Mouse (Mus musculus) testis, postnatal 14 days (tissue): ENCODE results near the gene Dgkb.

Source experiments
- DNase-seq: peaks from one replicate; pipeline ENCODE4 v3.0.0; 2021; ENCODE audit warnings: low spot score

Dgkb gene

DNA sequence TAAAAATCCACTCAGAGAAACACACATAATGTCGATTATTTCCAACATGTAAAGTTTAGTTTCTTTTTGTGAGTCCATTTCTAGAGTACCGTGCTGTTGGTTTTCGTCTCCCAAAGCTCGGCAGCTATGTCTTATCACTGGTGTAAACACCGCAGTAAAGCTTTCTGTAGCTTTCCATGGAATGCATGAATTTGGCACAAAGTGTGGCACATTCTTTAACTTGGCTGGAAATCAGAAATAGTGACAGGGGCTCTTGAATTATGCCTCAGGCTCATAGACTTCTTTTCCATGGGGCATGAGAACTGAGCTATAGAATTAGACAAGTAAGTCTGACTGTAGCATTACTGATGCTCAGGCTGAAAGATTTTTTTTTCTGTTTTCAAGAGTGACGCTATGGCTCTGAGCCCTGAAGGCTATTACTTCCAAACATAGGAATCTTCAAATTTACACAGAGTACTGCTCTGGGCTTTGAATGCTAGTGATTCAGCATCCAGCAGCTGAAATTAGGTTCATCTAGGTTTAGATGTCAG is 179.0 kb downstream of the Dgkb start:
- DNase-seq = no peak

- DNase-seq = no peak
Observed at GRCm38 (mm10) chr12:38017674-38018073, 200.1 kb downstream of the Dgkb start.

DNA sequence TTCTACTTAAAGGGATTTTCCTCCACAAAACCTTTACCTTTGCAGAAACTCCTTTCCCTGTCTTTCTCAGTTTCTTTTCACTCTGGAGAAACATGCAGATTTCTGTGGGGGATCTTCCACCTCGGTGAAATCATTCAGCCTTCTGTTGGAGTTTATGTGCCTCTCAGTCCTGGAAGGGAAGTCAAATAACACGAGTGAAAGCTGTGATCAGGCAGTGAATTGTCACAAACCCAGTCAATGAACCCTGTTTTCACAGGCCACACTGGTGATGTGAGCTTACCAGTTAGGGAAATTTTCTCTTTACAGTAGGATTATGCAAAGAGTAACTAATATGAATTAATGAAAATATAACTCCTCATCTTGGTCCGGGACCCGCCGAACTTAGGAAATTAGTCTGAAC is 229.7 kb downstream of the Dgkb start:
- no peak for DNase-seq

DNA sequence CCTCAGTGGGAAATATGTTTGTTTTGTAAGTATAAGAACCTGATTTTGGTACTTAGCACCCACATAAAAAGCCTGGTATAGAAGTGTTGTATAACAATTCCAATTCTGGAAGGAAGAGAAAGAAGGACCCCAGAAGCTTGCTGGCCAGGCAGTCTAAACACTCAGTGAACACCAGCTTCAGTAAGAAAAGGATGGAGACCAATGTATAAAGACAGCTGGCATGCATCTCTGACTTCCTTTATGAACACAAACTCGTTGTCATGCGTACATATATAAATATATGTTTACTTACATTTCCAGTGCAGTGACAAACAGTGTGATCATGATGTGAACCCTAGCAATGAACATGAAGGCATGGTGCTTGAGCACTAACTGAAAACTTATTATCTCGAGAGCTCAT is 270.7 kb downstream of the Dgkb start:
- no peak for DNase-seq

DNA sequence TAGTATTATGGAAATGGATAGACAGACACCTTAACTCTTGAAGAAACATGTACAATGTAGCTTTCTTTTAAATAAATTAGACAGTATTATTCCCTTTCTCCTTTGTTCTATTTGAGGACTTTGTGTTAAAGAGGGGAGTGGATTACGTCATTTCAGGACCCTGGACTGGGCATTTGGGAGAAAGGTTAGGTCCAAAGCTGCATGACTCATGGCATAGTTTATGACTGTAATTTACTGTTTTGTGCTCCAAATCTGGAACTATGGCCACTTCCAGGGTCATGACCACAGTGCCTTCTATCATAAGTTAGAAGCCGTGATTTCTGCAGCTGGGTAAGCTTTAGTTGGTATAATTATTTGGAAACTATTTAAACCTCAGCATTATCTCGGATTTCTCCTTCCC is 294.4 kb downstream of the Dgkb start:
- DNase-seq = no peak

DNA sequence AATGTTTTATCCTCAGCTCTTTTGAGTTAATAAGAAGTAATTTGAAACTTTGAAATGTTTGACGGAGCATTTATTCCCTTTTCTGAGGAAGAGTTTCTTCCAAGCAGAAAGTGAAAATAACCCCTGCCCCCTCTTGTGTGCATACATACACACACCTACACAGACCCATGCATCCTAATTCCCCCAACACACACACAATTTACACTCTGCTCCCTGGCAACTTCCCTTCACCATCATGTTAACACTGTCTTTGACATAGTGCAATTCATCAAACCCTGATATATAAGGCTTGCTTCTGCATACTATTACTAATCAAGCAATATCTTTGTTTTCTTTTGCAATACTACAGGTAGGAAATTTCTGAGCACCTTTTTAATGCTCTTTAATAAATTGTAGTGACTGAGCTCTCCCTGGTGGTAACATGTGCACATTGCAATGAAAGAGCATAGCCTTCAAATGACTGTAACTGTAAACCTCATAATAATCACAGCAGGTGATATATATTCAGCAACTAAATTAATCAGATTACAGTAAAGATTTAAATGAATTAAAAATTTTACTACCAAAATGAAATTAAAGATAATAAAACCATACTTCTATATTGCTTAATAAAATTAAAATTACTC is 297.6 kb downstream of the Dgkb start:
- DNase-seq = no peak

DNA sequence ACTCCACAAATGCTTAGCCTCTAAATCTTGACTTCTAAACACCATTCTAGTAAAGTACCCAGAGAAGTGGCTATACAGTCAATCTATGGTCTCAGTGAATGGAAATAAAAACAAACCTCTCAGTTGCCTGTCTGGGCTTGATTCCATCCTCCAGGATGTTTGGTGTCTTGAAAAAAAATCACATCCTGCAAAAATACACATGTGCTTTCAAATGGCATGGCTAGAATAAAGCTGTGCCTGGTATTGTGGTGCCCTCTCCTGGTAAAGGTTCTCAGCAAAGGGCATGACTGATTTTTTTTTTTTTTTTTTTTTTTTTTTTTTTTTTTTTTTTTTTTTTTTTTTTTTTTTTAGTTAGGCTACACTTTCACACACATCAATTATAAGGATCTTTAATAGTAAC is 306.0 kb downstream of the Dgkb start:
- DNase-seq = no peak

GRCm38 (mm10) chr12:38125297-38125696 is 307.8 kb downstream of the Dgkb start:
- DNase-seq = no peak

- no peak for DNase-seq
Observed at GRCm38 (mm10) chr12:38130209-38130915, 312.8 kb downstream of the Dgkb start.

DNA sequence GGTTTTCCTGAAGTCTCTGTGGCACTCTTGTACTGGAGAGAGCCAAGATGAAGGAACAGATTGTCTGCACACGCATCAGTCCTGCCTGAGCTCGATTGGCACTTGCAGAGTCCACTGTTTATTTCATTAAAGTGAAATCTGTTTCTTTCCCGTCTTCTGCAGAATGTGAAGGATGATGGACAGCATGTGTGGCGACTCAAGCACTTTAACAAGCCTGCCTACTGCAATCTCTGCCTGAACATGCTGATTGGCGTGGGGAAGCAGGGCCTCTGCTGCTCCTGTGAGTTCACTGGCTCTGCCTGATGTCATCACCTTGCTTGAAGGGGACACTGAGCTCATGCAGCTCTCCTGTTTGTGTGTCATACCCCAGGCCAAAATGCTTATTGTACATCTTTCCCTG is 318.9 kb downstream of the Dgkb start:
- DNase-seq = no peak

DNA sequence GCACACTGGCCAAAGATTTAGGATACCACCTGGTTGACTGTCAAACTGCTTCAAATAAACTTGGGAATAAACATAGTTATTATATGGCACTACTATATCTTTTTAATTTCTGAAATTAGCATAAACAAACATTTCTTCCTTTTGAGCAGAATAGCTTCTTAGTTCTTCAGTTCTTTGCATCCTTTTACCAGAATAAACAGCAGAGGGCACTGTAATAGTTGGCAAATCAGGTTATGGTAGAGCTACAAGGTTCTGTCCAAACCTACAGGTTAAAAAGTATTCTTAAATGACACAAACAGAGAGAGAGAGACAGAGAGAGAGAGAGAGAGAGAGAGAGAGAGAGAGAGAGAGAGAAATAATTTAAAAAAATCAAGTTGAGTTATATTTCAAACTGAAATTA is 322.5 kb downstream of the Dgkb start:
- no peak for DNase-seq

- DNase-seq = no peak
Observed at GRCm38 (mm10) chr12:38232665-38233064, 415.1 kb downstream of the Dgkb start.

DNA sequence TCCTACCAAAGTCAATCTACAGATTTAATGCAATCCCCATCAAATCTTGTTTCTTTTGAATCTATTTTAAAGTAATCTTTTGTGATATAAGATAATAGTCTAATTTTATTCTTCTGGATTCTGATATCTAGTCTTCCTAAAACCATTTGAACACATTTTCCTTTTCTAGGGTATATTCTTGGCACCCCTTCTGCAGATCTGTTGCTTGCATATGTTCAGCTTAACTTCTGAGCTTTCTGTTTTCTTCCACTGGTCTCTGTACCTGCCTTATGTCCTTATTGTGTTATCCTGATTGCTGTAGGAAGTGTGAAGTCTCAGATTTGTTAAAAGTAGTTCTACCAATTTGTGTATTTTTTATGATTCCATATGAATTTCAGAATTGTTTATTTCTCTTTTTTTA is 451.3 kb downstream of the Dgkb start:
- no peak for DNase-seq

DNA sequence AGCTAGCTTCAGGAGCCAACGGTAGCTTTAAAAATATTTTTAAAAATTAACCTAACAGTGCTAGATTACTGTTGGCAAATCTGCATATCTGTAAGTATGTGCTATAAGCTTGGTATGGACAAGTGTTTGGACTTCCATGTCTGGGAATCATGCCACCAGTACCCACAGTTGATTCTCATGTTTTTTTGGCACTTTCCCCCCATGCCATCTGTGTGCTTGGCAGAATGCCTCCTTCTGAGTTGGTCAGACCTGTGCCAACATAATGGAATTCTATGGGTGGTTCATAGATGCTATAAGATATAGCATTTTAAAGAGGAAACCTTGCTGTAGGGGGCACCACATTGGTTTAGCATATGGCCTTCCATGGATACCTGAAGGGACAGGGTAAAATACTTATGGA is 484.0 kb downstream of the Dgkb start:
- no peak for DNase-seq

- DNase-seq = no peak
Observed at GRCm38 (mm10) chr12:38303841-38304240, 486.3 kb downstream of the Dgkb start.

- DNase-seq = no peak
Observed at GRCm38 (mm10) chr12:38304245-38304644, 486.7 kb downstream of the Dgkb start.

- no peak for DNase-seq
Observed at GRCm38 (mm10) chr12:38309885-38310284, 492.4 kb downstream of the Dgkb start.

- no peak for DNase-seq
Observed at GRCm38 (mm10) chr12:38327729-38328271, 510.3 kb downstream of the Dgkb start.

DNA sequence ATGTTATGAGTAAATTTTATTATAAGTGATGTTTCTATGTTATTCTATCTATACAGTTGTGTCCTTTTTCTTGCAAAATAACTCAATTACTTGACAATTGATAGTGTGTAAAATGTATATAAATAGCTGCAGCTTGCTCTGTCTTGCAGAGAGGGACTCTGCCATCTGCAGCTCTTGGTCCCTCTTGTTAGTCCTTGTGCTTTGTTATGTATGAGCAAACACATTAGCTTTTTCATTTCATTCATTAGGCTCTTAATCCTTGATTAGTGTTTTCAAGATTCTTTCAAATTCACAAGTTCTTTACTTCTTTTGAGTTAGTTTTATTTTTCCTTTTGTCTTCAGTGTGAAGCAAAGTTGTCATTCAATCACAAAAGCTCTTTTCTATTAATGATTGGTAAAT is 511.3 kb downstream of the Dgkb start:
- no peak for DNase-seq

DNA sequence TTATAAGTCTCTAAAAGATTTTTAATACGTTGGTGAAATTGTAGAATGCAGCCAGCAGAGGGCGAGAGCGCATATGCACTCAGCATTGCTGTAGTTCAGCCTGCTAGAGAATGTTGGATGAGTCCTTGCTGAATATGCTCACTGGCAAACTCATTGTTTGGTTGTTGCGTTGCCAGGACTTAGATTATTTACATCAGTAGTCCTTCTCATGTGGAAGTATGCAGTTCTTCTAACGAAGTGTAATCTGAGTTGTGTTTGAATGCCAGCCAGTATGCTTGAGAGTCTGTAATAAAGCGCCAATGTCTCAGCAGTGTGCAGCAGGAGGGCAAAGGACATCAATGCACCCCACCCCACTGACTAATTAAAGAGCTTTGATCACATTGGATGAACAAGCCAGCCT is 525.1 kb downstream of the Dgkb start:
- peak; percentile 12 for DNase-seq

- DNase-seq = no peak
Observed at GRCm38 (mm10) chr12:38352481-38352880, 535.0 kb downstream of the Dgkb start.

DNA sequence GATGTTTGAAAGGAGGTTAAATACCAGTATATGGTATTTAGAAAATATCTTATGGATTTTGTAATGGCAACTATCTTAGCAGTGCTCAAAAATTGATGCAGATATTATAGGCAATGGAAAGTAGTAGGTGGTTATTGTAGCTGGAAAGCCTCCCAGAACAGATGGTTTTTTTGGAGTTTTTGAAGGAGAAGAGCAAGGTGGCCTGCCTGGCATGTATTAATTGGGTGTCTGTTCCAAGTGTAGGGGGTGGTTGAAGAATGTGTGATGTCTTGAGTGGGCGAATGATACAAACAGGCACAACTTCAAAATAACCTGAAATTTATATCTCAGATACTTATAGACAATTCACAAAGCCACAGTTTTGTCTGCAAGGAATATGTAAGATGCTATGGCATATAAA is 538.9 kb downstream of the Dgkb start:
- no peak for DNase-seq

DNA sequence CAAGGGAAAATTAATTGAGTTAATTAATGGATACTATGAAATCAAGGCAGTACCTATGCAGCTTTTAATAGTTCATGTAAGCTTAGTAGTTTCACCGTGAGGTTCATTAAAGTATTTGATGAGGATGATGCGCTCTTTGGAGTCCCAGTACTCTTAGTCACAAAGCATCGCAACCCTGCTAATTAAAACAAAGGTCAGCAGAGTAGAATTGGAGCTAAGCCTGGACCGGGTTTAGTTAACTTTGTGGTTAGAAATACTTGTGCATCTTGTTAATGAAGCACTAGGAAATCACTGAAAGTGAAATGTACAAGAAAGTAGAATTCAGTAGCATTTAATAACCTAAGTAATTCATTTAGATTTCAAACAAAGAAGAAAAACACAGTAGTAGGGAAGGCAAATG is 544.0 kb downstream of the Dgkb start:
- no peak for DNase-seq

DNA sequence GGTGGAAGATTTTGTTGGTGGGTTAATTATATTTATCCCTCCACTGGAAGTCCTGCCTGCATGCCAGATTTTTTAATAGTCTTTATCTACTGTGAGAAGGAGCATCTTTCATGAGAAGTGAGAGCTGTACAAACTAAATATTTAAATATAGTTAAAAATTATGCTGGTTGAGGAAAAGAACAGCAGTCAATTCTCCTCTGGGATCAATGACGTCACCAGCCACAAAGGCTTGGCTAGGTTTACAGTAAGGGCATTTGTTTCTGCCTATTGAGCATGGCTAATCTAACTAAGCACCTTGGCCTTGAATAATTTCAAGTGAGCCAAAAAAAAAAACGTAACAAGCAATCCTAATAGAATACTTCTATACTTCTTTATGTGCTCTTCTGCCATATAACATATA is 554.1 kb downstream of the Dgkb start:
- no peak for DNase-seq
